Mouse (Mus musculus) ES-Bruce4 (cell line): ENCODE measurements around the gene Odf2l.

Experiments used
- CTCF ChIP-seq: IDR thresholded peaks from one replicate; pipeline ENCODE4 v1.8.1; 2011; ENCODE audit warnings: low read depth, low read length
- EP300 ChIP-seq: IDR thresholded peaks from 2 replicates; pipeline ENCODE4 v1.6.1; 2011; ENCODE audit warnings: low read depth, low read length; ENCODE audit not compliant: insufficient read depth
- POLR2A ChIP-seq: IDR thresholded peaks from one replicate; pipeline ENCODE4 v1.8.1; 2011; ENCODE audit warnings: low read length; ENCODE audit not compliant: insufficient read depth

- TF ChIP-seq EP300 (no peak), POLR2A (no peak), CTCF (no peak)
Measured at GRCm38 (mm10) chr3:145147952-145148351, 29.6 kb downstream of the Odf2l start.
